21 mouse cellular contexts compared by ENCODE assay signal in the genomic region with DNA sequence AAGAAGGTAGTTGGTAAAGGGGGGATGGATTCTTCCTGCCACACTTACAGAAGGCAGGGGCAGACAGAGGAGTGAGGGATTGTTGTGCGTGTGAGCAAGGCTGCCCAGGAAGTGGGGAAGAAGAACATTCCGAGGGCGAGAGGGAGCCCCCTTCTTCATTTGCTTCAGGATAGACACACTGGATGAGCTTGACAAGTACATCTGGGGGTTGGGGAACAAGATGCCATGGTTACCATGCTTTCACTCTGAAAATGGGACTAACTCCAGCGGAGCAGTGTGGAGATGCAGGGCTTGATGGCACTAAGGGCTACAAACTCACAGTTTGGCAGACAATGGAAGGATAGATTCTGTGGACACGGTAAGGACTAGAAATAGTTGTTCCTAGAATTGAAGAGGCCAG. TPM values are rescaled to one million over a fixed set of nuclear protein-coding genes. Genes with fewer than 3 reads are reported as not detected.
DNase-seq lines count a peak whose midpoint lies in the region; ATAC-seq and TF ChIP-seq lines count a peak whose summit lies in the region.
"Had no signal": no experiment of that assay in that cellular context is flagged by ENCODE, and none has a peak within 500 bp of the region (broad histone marks: within the 10 kb centered on the region; RNA-seq: fewer than 3 reads in every experiment).

No protein-coding gene starts in this region.

- WGBS in hindbrain, embryonic 12.5 days, result 90% methylated on average over 5 of the region's 5 CpGs
- WGBS in hindbrain, embryonic 11.5 days, result 83% methylated on average over 5 of the region's 5 CpGs
- 88% methylated on average over 5 of the region's 5 CpGs for WGBS in neural tube, embryonic 12.5 days
- WGBS in hindbrain, postnatal 0 days, result 55% methylated on average over 5 of the region's 5 CpGs
- WGBS in olfactory bulb, adult 2 months, result 28% methylated on average over 5 of the region's 5 CpGs

- 0 out of 2 replicates have a peak overlapping the region, but pooled peaks have one; percentile 13 for H3K4me2 ChIP-seq in hindbrain, embryonic 12.5 days (replicated peaks)
- H3K4me2 ChIP-seq in hindbrain, embryonic 11.5 days (replicated peaks; ENCODE audit: low read depth, low read length), result no peak overlapping the region
- peak overlapping the region; percentile 39; the same call in 1 of the 2 replicates for H3K4me2 ChIP-seq in neural tube, embryonic 12.5 days (replicated peaks)
- peak overlapping the region; percentile 55 for H3K4me2 ChIP-seq in hindbrain, postnatal 0 days (ENCODE audit: low read depth, low read length)
- H3K4me2 ChIP-seq: kidney, embryonic 15.5 days; limb, embryonic 12.5 days; liver, embryonic 15.5 days had no signal

- H3K27me3 ChIP-seq in hindbrain, embryonic 12.5 days, result no peaks in the 10 kb centered on the region
- no peaks in the 10 kb centered on the region for H3K27me3 ChIP-seq in hindbrain, embryonic 11.5 days (ENCODE audit: control insufficient read depth, insufficient read depth, low read length)
- H3K27me3 ChIP-seq in neural tube, embryonic 12.5 days (replicated peaks), result no peaks in the 10 kb centered on the region
- no peaks in the 10 kb centered on the region for H3K27me3 ChIP-seq in hindbrain, postnatal 0 days (ENCODE audit: insufficient read depth, low read length)
- H3K27me3 ChIP-seq: kidney, embryonic 15.5 days; limb, embryonic 12.5 days; liver, embryonic 15.5 days; megakaryocyte, embryonic 14.5 days had no signal

- H3K9me3 ChIP-seq in hindbrain, embryonic 12.5 days (replicated peaks), result no peaks in the 10 kb centered on the region
- no peaks in the 10 kb centered on the region for H3K9me3 ChIP-seq in hindbrain, embryonic 11.5 days (ENCODE audit: control insufficient read depth, low read length)
- no peaks in the 10 kb centered on the region for H3K9me3 ChIP-seq in neural tube, embryonic 12.5 days
- H3K9me3 ChIP-seq in hindbrain, postnatal 0 days (ENCODE audit: low read length), result no peaks in the 10 kb centered on the region
- H3K9me3 ChIP-seq: heart, embryonic 10.5 days; kidney, embryonic 15.5 days; limb, embryonic 12.5 days; liver, embryonic 15.5 days; megakaryocyte, embryonic 14.5 days had no signal

- no peak for TF ChIP-seq CTCF in hindbrain, postnatal 0 days (IDR thresholded peaks at IDR 0.05; ENCODE audit: low read depth)
- TF ChIP-seq CTCF in olfactory bulb, adult 2 months (IDR thresholded peaks at IDR 0.05; ENCODE audit: insufficient read depth, low read depth, low read length), result no peak

- no peak overlapping the region for H3K9ac ChIP-seq in hindbrain, embryonic 12.5 days
- H3K9ac ChIP-seq in hindbrain, embryonic 11.5 days (ENCODE audit: low read depth, low read length), result no peak overlapping the region
- no peak overlapping the region for H3K9ac ChIP-seq in neural tube, embryonic 12.5 days
- H3K9ac ChIP-seq in hindbrain, postnatal 0 days (replicated peaks; ENCODE audit: low read length), result peak overlapping the region; percentile 24; the same call in 1 of the 2 replicates
- H3K9ac ChIP-seq: kidney, embryonic 15.5 days; limb, embryonic 12.5 days; liver, embryonic 15.5 days had no signal

- H3K4me1 ChIP-seq in hindbrain, embryonic 12.5 days, result peaks cover 30% of the 10 kb centered on the region
- no peaks in the 10 kb centered on the region for H3K4me1 ChIP-seq in hindbrain, embryonic 11.5 days (replicated peaks; ENCODE audit: control insufficient read depth, insufficient read depth, low read length)
- H3K4me1 ChIP-seq in neural tube, embryonic 12.5 days, result peaks cover 17% of the 10 kb centered on the region
- peaks cover 21% of the 10 kb centered on the region; the same call in 1 of the 2 replicates for H3K4me1 ChIP-seq in hindbrain, postnatal 0 days (ENCODE audit: insufficient read depth, low read length)
- peaks cover 21% of the 10 kb centered on the region for H3K4me1 ChIP-seq in olfactory bulb, adult 2 months (ENCODE audit: control insufficient read depth, insufficient read depth, low read length)

- no peak for ATAC-seq in hindbrain, embryonic 12.5 days (ENCODE audit: low FRiP score)
- no peak for ATAC-seq in hindbrain, embryonic 11.5 days (ENCODE audit: low FRiP score)
- ATAC-seq in neural tube, embryonic 12.5 days (ENCODE audit: low FRiP score, low read depth), result no peak
- ATAC-seq in hindbrain, postnatal 0 days, result no peak
- ATAC-seq: intestine, embryonic 16.5 days had no signal

- no peak overlapping the region for H3K4me3 ChIP-seq in hindbrain, embryonic 12.5 days
- no peak overlapping the region for H3K4me3 ChIP-seq in hindbrain, embryonic 11.5 days (ENCODE audit: low read depth, low read length)
- H3K4me3 ChIP-seq in neural tube, embryonic 12.5 days, result no peak overlapping the region
- peak overlapping the region; percentile 33; the same call in 1 of the 2 replicates for H3K4me3 ChIP-seq in hindbrain, postnatal 0 days (ENCODE audit: low read length)
- peak overlapping the region; percentile 24; the same call in 1 of the 2 replicates for H3K4me3 ChIP-seq in olfactory bulb, adult 2 months (ENCODE audit: insufficient read depth, low read depth, low read length)
- H3K4me3 ChIP-seq: heart, embryonic 10.5 days; kidney, embryonic 15.5 days; limb, embryonic 12.5 days; liver, embryonic 15.5 days; megakaryocyte, embryonic 14.5 days had no signal

- no peak for TF ChIP-seq POLR2A in olfactory bulb, adult 2 months (IDR thresholded peaks at IDR 0.05; ENCODE audit: insufficient read depth, low read depth, low read length)

- DNase-seq in hindbrain, embryonic 11.5 days (ENCODE audit: low spot score), result no peak
- no peak for DNase-seq in neural tube, embryonic 10.5 days (ENCODE audit: extremely low spot score, low spot score)
- peak; percentile 26 for DNase-seq in hindbrain, postnatal 0 days (ENCODE audit: low spot score)
- DNase-seq in thymus, postnatal 25 days, result no peak
- no peak for DNase-seq in frontal cortex, postnatal 14 days (ENCODE audit: low spot score in 2 of 2)
- DNase-seq: adrenal gland, postnatal 14 days; cerebellum, adult 9-10 months; embryo, embryonic 11 days; layer of hippocampus, postnatal 36 days; lung, postnatal 10 days; thymus, postnatal 36 days had no signal

- H3K27ac ChIP-seq in hindbrain, embryonic 12.5 days, result no peak overlapping the region
- H3K27ac ChIP-seq in hindbrain, embryonic 11.5 days (ENCODE audit: low read depth, low read length), result no peak overlapping the region
- no peak overlapping the region for H3K27ac ChIP-seq in neural tube, embryonic 12.5 days
- H3K27ac ChIP-seq in hindbrain, postnatal 0 days, result peak overlapping the region; percentile 65; the same call in 1 of the 2 replicates
- H3K27ac ChIP-seq in olfactory bulb, adult 2 months (ENCODE audit: insufficient read depth, low read depth, low read length), result no peak overlapping the region
- H3K27ac ChIP-seq: heart, embryonic 10.5 days; kidney, embryonic 15.5 days; limb, embryonic 12.5 days; liver, embryonic 15.5 days had no signal

- no peaks in the 10 kb centered on the region for H3K36me3 ChIP-seq in hindbrain, embryonic 12.5 days
- 0 out of 2 replicates have a peak, but pooled peaks cover 2% of the 10 kb centered on the region for H3K36me3 ChIP-seq in hindbrain, embryonic 11.5 days (ENCODE audit: control insufficient read depth, insufficient read depth, low read length)
- H3K36me3 ChIP-seq in neural tube, embryonic 12.5 days, result peaks cover 4% of the 10 kb centered on the region; the same call in 1 of the 2 replicates
- H3K36me3 ChIP-seq in hindbrain, postnatal 0 days (ENCODE audit: insufficient read depth, low read length), result no peaks in the 10 kb centered on the region
- H3K36me3 ChIP-seq: liver, embryonic 15.5 days had no signal

RNA-seq across cellular contexts. Expression of a gene that starts 5.3 kb away (rescaled TPM):
- 158 and 168 TPM in 2 replicates for polyA plus RNA-seq in hindbrain, embryonic 12.5 days (2016; fragmentation: Nextera tagmentation; extraction: Ambion mirVana)
- polyA plus RNA-seq in hindbrain, embryonic 11.5 days (2014; fragmentation: Nextera tagmentation; extraction: Ambion mirVana), result 75.1 and 81.6 TPM in 2 replicates
- polyA plus RNA-seq in neural tube, embryonic 12.5 days (2016; fragmentation: Nextera tagmentation; extraction: Ambion mirVana), result 181 and 196 TPM in 2 replicates
- 124 and 132 TPM in 2 replicates for total RNA-seq in hindbrain, postnatal 0 days (2014; rRNA removed)
- 145 and 153 TPM in 2 replicates for polyA plus RNA-seq in hindbrain, postnatal 0 days (2015; fragmentation: Nextera tagmentation; extraction: Ambion mirVana)
- 187 TPM in 1 of 2 replicates, not detected in the other for polyA plus RNA-seq in olfactory bulb, adult 2 months (2012; ENCODE audit: insufficient read depth, insufficient read length, low replicate concordance, missing spikeins)

RNA-seq across cellular contexts. Expression of a gene that starts 14.9 kb away (rescaled TPM):
- 4.4 and 5.2 TPM in 2 replicates for polyA plus RNA-seq in hindbrain, embryonic 12.5 days (2016; fragmentation: Nextera tagmentation; extraction: Ambion mirVana)
- polyA plus RNA-seq in hindbrain, embryonic 11.5 days (2014; fragmentation: Nextera tagmentation; extraction: Ambion mirVana), result 3.7 TPM in 2 replicates
- 2.6 TPM in 2 replicates for polyA plus RNA-seq in neural tube, embryonic 12.5 days (2016; fragmentation: Nextera tagmentation; extraction: Ambion mirVana)
- total RNA-seq in hindbrain, postnatal 0 days (2014; rRNA removed), result 12.7 and 17.8 TPM in 2 replicates
- polyA plus RNA-seq in hindbrain, postnatal 0 days (2015; fragmentation: Nextera tagmentation; extraction: Ambion mirVana), result 10.2 and 11.4 TPM in 2 replicates
- polyA plus RNA-seq in olfactory bulb, adult 2 months (2012; ENCODE audit: insufficient read depth, insufficient read length, low replicate concordance, missing spikeins), result not detected in 2 replicates
- total RNA-seq: gastrocnemius, postnatal 4 days had no signal

RNA-seq across cellular contexts. Expression of a gene that starts 14.9 kb away (rescaled TPM):
- 11.2 and 11.5 TPM in 2 replicates for polyA plus RNA-seq in hindbrain, embryonic 12.5 days (2016; fragmentation: Nextera tagmentation; extraction: Ambion mirVana)
- polyA plus RNA-seq in hindbrain, embryonic 11.5 days (2014; fragmentation: Nextera tagmentation; extraction: Ambion mirVana), result 12.3 and 13.8 TPM in 2 replicates
- polyA plus RNA-seq in neural tube, embryonic 12.5 days (2016; fragmentation: Nextera tagmentation; extraction: Ambion mirVana), result 11.5 and 13.5 TPM in 2 replicates
- 8.5 and 13.8 TPM in 2 replicates for total RNA-seq in hindbrain, postnatal 0 days (2014; rRNA removed)
- polyA plus RNA-seq in hindbrain, postnatal 0 days (2015; fragmentation: Nextera tagmentation; extraction: Ambion mirVana), result 19.9 and 20.0 TPM in 2 replicates
- not detected in 2 replicates for polyA plus RNA-seq in olfactory bulb, adult 2 months (2012; ENCODE audit: insufficient read depth, insufficient read length, low replicate concordance, missing spikeins)

RNA-seq across cellular contexts. Expression of a gene that starts 35.8 kb away (rescaled TPM):
- 40.7 and 42.6 TPM in 2 replicates for polyA plus RNA-seq in hindbrain, embryonic 12.5 days (2016; fragmentation: Nextera tagmentation; extraction: Ambion mirVana)
- polyA plus RNA-seq in hindbrain, embryonic 11.5 days (2014; fragmentation: Nextera tagmentation; extraction: Ambion mirVana), result 17.7 and 18.3 TPM in 2 replicates
- 33.7 and 38.0 TPM in 2 replicates for polyA plus RNA-seq in neural tube, embryonic 12.5 days (2016; fragmentation: Nextera tagmentation; extraction: Ambion mirVana)
- 40.0 and 73.6 TPM in 2 replicates for total RNA-seq in hindbrain, postnatal 0 days (2014; rRNA removed)
- 20.8 and 21.1 TPM in 2 replicates for polyA plus RNA-seq in hindbrain, postnatal 0 days (2015; fragmentation: Nextera tagmentation; extraction: Ambion mirVana)
- polyA plus RNA-seq in olfactory bulb, adult 2 months (2012; ENCODE audit: insufficient read depth, insufficient read length, low replicate concordance, missing spikeins), result not detected in 2 replicates

RNA-seq across cellular contexts. Expression of a gene that starts 45.8 kb away (rescaled TPM):
- 19.6 and 19.9 TPM in 2 replicates for polyA plus RNA-seq in hindbrain, embryonic 12.5 days (2016; fragmentation: Nextera tagmentation; extraction: Ambion mirVana)
- polyA plus RNA-seq in hindbrain, embryonic 11.5 days (2014; fragmentation: Nextera tagmentation; extraction: Ambion mirVana), result 18.5 and 21.3 TPM in 2 replicates
- 17.6 and 18.7 TPM in 2 replicates for polyA plus RNA-seq in neural tube, embryonic 12.5 days (2016; fragmentation: Nextera tagmentation; extraction: Ambion mirVana)
- total RNA-seq in hindbrain, postnatal 0 days (2014; rRNA removed), result 26.7 and 31.0 TPM in 2 replicates
- 12.0 and 14.8 TPM in 2 replicates for polyA plus RNA-seq in hindbrain, postnatal 0 days (2015; fragmentation: Nextera tagmentation; extraction: Ambion mirVana)
- polyA plus RNA-seq in olfactory bulb, adult 2 months (2012; ENCODE audit: insufficient read depth, insufficient read length, low replicate concordance, missing spikeins), result not detected in 2 replicates

Comparison
In these comparisons a context has a peak if more than half of its experiments do, and no peak if none do; other contexts are left out.
1. H3K4me3 ChIP-seq: peak in hindbrain, postnatal 0 days (single experiment) and olfactory bulb, adult 2 months (single experiment); none in hindbrain, embryonic 12.5 days (single experiment), hindbrain, embryonic 11.5 days (single experiment) and neural tube, embryonic 12.5 days (single experiment).